Mouse (Mus musculus) megakaryocyte-erythroid progenitor cell, adult 5-6 weeks (primary cell): ENCODE measurements at regions not wholly inside any gene's neighbourhood (a gene's known extent, or its start where the extent isn't known, plus 50 kb on each side); places are given as distances from the start of the nearest gene placed in this dataset.

Experiments
- ATAC-seq: replicated peaks from 2 replicates; pipeline ENCODE4 v1.8.0; 2016; ENCODE audit warnings: mild to moderate bottlenecking, inconsistent platforms; ENCODE audit not compliant: severe bottlenecking, poor library complexity, low FRiP score, low TSS enrichment

- no peak for ATAC-seq
Observed at GRCm38 (mm10) chr9:41844616-41845015, 279.5 kb downstream of the Sorl1 start.

GRCm38 (mm10) chr9:41834487-41835404 is 289.4 kb downstream of the Sorl1 start:
- no peak for ATAC-seq

GRCm38 (mm10) chr9:41833408-41833807 is 290.7 kb downstream of the Sorl1 start:
- ATAC-seq = no peak

GRCm38 (mm10) chr9:41827356-41827755 is 296.7 kb downstream of the Sorl1 start:
- no peak for ATAC-seq

- no peak for ATAC-seq
Observed at GRCm38 (mm10) chr9:41821401-41821800, 302.7 kb downstream of the Sorl1 start.

GRCm38 (mm10) chr9:41817740-41818461 is 306.2 kb downstream of the Sorl1 start:
- no peak for ATAC-seq

- ATAC-seq = no peak
Observed at GRCm38 (mm10) chr9:41815921-41816320, 308.2 kb downstream of the Sorl1 start.

GRCm38 (mm10) chr9:41809291-41809690 is 314.8 kb downstream of the Sorl1 start:
- ATAC-seq = no peak

GRCm38 (mm10) chr9:41808791-41809190 is 315.3 kb downstream of the Sorl1 start:
- no peak for ATAC-seq

GRCm38 (mm10) chr9:41806289-41806621 is 317.8 kb downstream of the Sorl1 start:
- no peak for ATAC-seq

- no peak for ATAC-seq
Observed at GRCm38 (mm10) chr9:41805491-41806288, 318.4 kb downstream of the Sorl1 start.

GRCm38 (mm10) chr9:41804711-41805331 is 319.3 kb downstream of the Sorl1 start:
- ATAC-seq = no peak

- no peak for ATAC-seq
Observed at GRCm38 (mm10) chr9:41803680-41804460, 320.2 kb downstream of the Sorl1 start.

GRCm38 (mm10) chr9:41801376-41801775 is 322.7 kb downstream of the Sorl1 start:
- no peak for ATAC-seq

GRCm38 (mm10) chr9:41792830-41793213 is 331.3 kb downstream of the Sorl1 start:
- ATAC-seq = no peak

- ATAC-seq = no peak
Observed at GRCm38 (mm10) chr9:41792173-41792829, 331.8 kb downstream of the Sorl1 start.

GRCm38 (mm10) chr9:41791501-41792172 is 332.5 kb downstream of the Sorl1 start:
- no peak for ATAC-seq

- ATAC-seq = no peak
Observed at GRCm38 (mm10) chr9:41785131-41785530, 339.0 kb downstream of the Sorl1 start.
